Mouse (Mus musculus) heart, adult 2 months (tissue): ENCODE data around the gene Stard9. TPM values are rescaled to one million over a fixed set of nuclear protein-coding genes. Genes with fewer than 3 reads are reported as not detected.

Experiments used
- DNase-seq, 2 experiments: peaks; one replicate each; pipeline ENCODE4 v3.0.0; 2021
- H3K27ac ChIP-seq: fragments of 200-600 bp; 2 replicates; pipeline ENCODE4 v1.8.1; 2022
- H3K27me3 ChIP-seq: fragments of 200-500 bp; 2 replicates; pipeline ENCODE4 v1.6.1; 2012; ENCODE audit warnings: mild to moderate bottlenecking, low read length, inconsistent platforms, mixed read lengths; ENCODE audit not compliant: control insufficient read depth, insufficient read depth
- H3K36me3 ChIP-seq: fragments of 200-500 bp; 2 replicates; pipeline ENCODE4 v1.6.1; 2012; ENCODE audit warnings: low read length, inconsistent platforms; ENCODE audit not compliant: control insufficient read depth, insufficient read depth
- H3K4me1 ChIP-seq: fragments of 200-500 bp; 2 replicates; pipeline ENCODE4 v1.6.1; 2011; ENCODE audit warnings: low read length; ENCODE audit not compliant: control insufficient read depth, insufficient read depth
- H3K4me3 ChIP-seq: fragments of 200-600 bp; 2 replicates; pipeline ENCODE4 v1.8.1; 2022
- H3K79me2 ChIP-seq: fragments of 200-500 bp; replicated peaks from 2 replicates; pipeline ENCODE4 v1.6.1; 2012; ENCODE audit warnings: mild to moderate bottlenecking, inconsistent platforms, low read length, moderate library complexity, mixed read lengths; ENCODE audit not compliant: control insufficient read depth, insufficient read depth
- H3K9ac ChIP-seq: fragments of 200-500 bp; 2 replicates; pipeline ENCODE4 v1.6.1; 2012; ENCODE audit warnings: low read depth, mild to moderate bottlenecking, control low read depth, inconsistent platforms, low read length, mixed read lengths
- CTCF ChIP-seq: fragments of 200-600 bp; IDR thresholded peaks from 2 replicates; pipeline ENCODE4 v1.8.1; 2022; ENCODE audit warnings: antibody characterized with exemption, mild to moderate bottlenecking, moderate library complexity
- EP300 ChIP-seq: fragments of 200-500 bp; IDR thresholded peaks from 2 replicates; pipeline ENCODE4 v1.6.1; 2011; ENCODE audit warnings: low read depth, low read length, control low read depth; ENCODE audit not compliant: insufficient read depth
- POLR2A ChIP-seq: fragments of 200-500 bp; IDR thresholded peaks from 2 replicates; pipeline ENCODE4 v1.6.1; 2011; ENCODE audit warnings: mild to moderate bottlenecking, low read depth, low read length, control low read depth; ENCODE audit not compliant: insufficient read depth
- WGBS: fragments of 180-500 bp; shearing (Covaris S2); methylation state at CpG from one replicate; pipeline ENCODE4 v1.1.7; 2018; 5-methylcytosine and 5-hydroxymethylcytosine counted together
- intact Hi-C: fragments of 180-260 bp; cut with DNase I; formaldehyde crosslinking; loops from one replicate; pipeline ENCODE4 v1.15.1; 2025
- polyA plus RNA-seq: library from polyadenylated mRNA; depleted of rRNA; stranded (reverse); fragments of >200 nt; gene quantifications from 2 replicates; pipeline ENCODE4 v1.2.3, GENCODE M21; 2012; rRNA removed
- total RNA-seq, 2 experiments: library from RNA; stranded (reverse); gene quantifications; 2 replicates each; pipeline ENCODE4 v1.2.3; 2021

Stard9 gene
- total and polyA plus RNA-seq, 3 experiments: 6.5 to 6.6 (median 6.6) TPM

GRCm38 (mm10) chr2:120770265-120770935, 141.5 kb downstream of the Stard9 start:
- Histone ChIP-seq H3K36me3 (no peaks in the 10 kb centered on the region), H3K4me1 (no peaks in the 10 kb centered on the region), H3K4me3 (no peak overlapping the region), H3K27me3 (no peaks in the 10 kb centered on the region), H3K79me2 (no peaks in the 10 kb centered on the region), H3K27ac (no peak overlapping the region), H3K9ac (no peak overlapping the region)
- no peak for TF ChIP-seq POLR2A
- TF ChIP-seq EP300: no peak
- no peak for TF ChIP-seq CTCF
- DNase-seq: no peak
- WGBS: 91% methylated on average over 2 of the region's 2 CpGs
- intact Hi-C loops: no loop called here

Other genes with a start within 250 kb of the Stard9 start
- 10 to 100 TPM; 22.0 to 24.5 TPM for gene Ganc, start 225.2 kb upstream of the Stard9 start, total RNA-seq
- 14.3 and 20.3 TPM in 2 replicates for gene Ganc, start 225.2 kb upstream of the Stard9 start, polyA plus RNA-seq
- gene Tmem87a, start 225.0 kb upstream of the Stard9 start, total RNA-seq: 10 to 100 TPM; 15.4 to 17.6 TPM
- gene Tmem87a, start 225.0 kb upstream of the Stard9 start, polyA plus RNA-seq: 7.6 and 12.2 TPM in 2 replicates
- 1 to 10 TPM; 1.5 to 1.9 TPM for gene Capn3, start 173.1 kb upstream of the Stard9 start, total RNA-seq
- 2.6 and 3.0 TPM in 2 replicates for gene Capn3, start 173.1 kb upstream of the Stard9 start, polyA plus RNA-seq
- 100 to 1,000 TPM; 443 to 527 TPM for gene Zfp106, start 65.3 kb upstream of the Stard9 start, total RNA-seq
- gene Zfp106, start 65.3 kb upstream of the Stard9 start, polyA plus RNA-seq: 174 and 320 TPM in 2 replicates
- gene Snap23, start 61.5 kb upstream of the Stard9 start, total RNA-seq: 10 to 100 TPM; 57.9 to 65.4 TPM
- gene Snap23, start 61.5 kb upstream of the Stard9 start, polyA plus RNA-seq: 12.1 and 25.8 TPM in 2 replicates
- 10 to 100 TPM in 1 of 2 experiments, 1 to 10 TPM in 1; 9.8 to 10.2 TPM for gene Haus2, start 19.7 kb upstream of the Stard9 start, total RNA-seq
- 3.6 and 8.1 TPM in 2 replicates for gene Haus2, start 19.7 kb upstream of the Stard9 start, polyA plus RNA-seq
- 10 to 100 TPM; 14.5 to 14.9 TPM for gene Lrrc57, start 19.6 kb upstream of the Stard9 start, total RNA-seq
- 12.1 and 21.1 TPM in 2 replicates for gene Lrrc57, start 19.6 kb upstream of the Stard9 start, polyA plus RNA-seq
- 10 to 100 TPM in 1 of 2 experiments, 1 to 10 TPM in 1; 9.8 to 12.8 TPM for gene Cdan1, start 221.0 kb downstream of the Stard9 start, total RNA-seq
- 14.0 and 15.0 TPM in 2 replicates for gene Cdan1, start 221.0 kb downstream of the Stard9 start, polyA plus RNA-seq
- 10 to 100 TPM; 12.6 to 13.3 TPM for gene Ttbk2, start 221.5 kb downstream of the Stard9 start, total RNA-seq
- gene Ttbk2, start 221.5 kb downstream of the Stard9 start, polyA plus RNA-seq: 2.0 and 3.4 TPM in 2 replicates